Comparison of ENCODE assay signal across 16 mouse cellular contexts in the genomic region with DNA sequence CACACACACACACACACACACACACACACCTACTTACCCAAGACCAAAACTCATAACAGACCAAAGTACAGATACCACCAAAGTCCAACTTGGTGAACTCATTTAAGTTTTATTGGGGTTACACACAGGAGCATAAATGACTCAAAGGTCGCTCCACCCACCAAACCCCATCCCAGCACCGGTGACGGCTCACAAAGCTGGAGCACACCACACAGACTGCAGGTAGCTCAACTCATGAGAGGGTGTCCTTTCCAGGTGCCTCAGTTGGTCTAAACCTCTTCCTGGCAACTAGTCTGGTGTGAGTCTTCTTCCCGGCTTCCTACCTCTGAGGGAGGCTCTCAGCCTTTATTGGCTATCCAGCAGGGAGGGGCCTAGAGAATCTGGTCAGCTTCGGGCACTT.
"Had no signal": no experiment of that assay in that cellular context is flagged by ENCODE, and none has a peak within 500 bp of the region (broad histone marks: within the 10 kb centered on the region; RNA-seq: fewer than 3 reads in every experiment).

No protein-coding gene starts in this region.

- DNase-seq: liver; lung, adult 18-20 months; lung, postnatal 36 days; midbrain, embryonic 14.5 days; thymus, postnatal 25 days had no signal

- H3K9ac ChIP-seq: limb, embryonic 13.5 days; liver, embryonic 12.5 days; liver, embryonic 15.5 days; lung, embryonic 15.5 days; neural tube, embryonic 12.5 days; neural tube, embryonic 15.5 days; stomach, embryonic 15.5 days had no signal

- H3K27me3 ChIP-seq: stomach, embryonic 15.5 days had no signal

- H3K4me3 ChIP-seq: limb, embryonic 10.5 days; limb, embryonic 13.5 days; liver, embryonic 12.5 days; liver, embryonic 15.5 days; lung, embryonic 15.5 days; neural tube, embryonic 12.5 days; neural tube, embryonic 15.5 days; stomach, embryonic 15.5 days had no signal

- ATAC-seq: inflammation-experienced regulatory T-cells, adult 6 months; liver, embryonic 12.5 days had no signal

- H3K36me3 ChIP-seq: limb, embryonic 10.5 days; liver, embryonic 12.5 days; liver, embryonic 15.5 days; lung, embryonic 15.5 days; neural tube, embryonic 12.5 days; neural tube, embryonic 15.5 days; stomach, embryonic 15.5 days had no signal

- H3K4me2 ChIP-seq: limb, embryonic 13.5 days; liver, embryonic 12.5 days; liver, embryonic 15.5 days; lung, embryonic 15.5 days; midbrain, embryonic 11.5 days; neural tube, embryonic 12.5 days; neural tube, embryonic 15.5 days; stomach, embryonic 15.5 days had no signal

- H3K9me3 ChIP-seq: limb, embryonic 10.5 days; liver, embryonic 15.5 days; lung, embryonic 15.5 days; neural tube, embryonic 12.5 days; neural tube, embryonic 15.5 days; stomach, embryonic 15.5 days had no signal

- H3K27ac ChIP-seq: kidney, postnatal 0 days; limb, embryonic 10.5 days; limb, embryonic 13.5 days; liver, embryonic 12.5 days; liver, embryonic 15.5 days; lung, embryonic 15.5 days; neural tube, embryonic 12.5 days; neural tube, embryonic 15.5 days; stomach, embryonic 15.5 days had no signal
